Mouse (Mus musculus) lung, postnatal 0 days (tissue): ENCODE measurements at regions not wholly inside any gene's neighbourhood (a gene's known extent, or its start where the extent isn't known, plus 50 kb on each side); places are given as distances from the start of the nearest gene placed in this dataset.

ENCODE experiments used
- CTCF ChIP-seq: IDR thresholded peaks from 2 replicates; pipeline ENCODE4 v1.5.1; 2016; ENCODE audit warnings: antibody characterized with exemption, mild to moderate bottlenecking
- EP300 ChIP-seq: IDR thresholded peaks from 2 replicates; pipeline ENCODE4 v1.6.1; 2016; ENCODE audit warnings: antibody characterized with exemption, mild to moderate bottlenecking, control low read depth

DNA sequence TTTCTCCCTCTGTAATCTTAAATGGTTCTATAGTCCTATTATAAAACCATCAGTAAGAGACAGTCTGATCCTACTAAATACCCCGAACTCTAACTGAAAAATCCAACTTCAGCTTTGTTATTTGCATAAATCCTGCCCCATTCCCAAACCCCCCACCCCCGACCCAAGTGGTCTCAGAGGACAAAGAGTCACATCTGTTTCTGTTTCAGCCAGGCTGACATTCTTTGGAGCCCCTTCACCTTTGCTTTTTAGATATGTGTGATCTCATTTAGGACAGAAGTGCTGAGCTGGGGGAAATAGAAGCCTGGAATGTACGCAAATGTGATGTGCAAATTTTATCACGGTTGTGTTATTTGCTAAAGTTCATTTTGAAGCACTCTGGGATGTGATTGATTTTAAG, 98.3 kb upstream of the Wdfy3 start:
- TF ChIP-seq CTCF: no peak
- no peak for TF ChIP-seq EP300
